Mouse (Mus musculus): Measurements from ENCODE around the gene Mob1a. TPM values are rescaled to one million over a fixed set of nuclear protein-coding genes. Genes with fewer than 3 reads are reported as not detected.
A peak's percentile ranks its signal among the peaks of the same experiment; 100 is the strongest.
"Not testable (repeated sequence)": the region's sequence is repeated elsewhere in the genome, so short reads cannot be mapped to it uniquely, and the experiment has no call there.

The Mob1a gene
- polyA plus RNA-seq, 1 experiment from 2014 or later, result 30.2 TPM

- ATAC-seq, result no peak
- H3K4me3 ChIP-seq (replicated peaks; ENCODE audit: low read length), result peak overlapping the region; percentile 69
- WGBS, result 8% methylated on average over 6 of the region's 6 CpGs
Measured at GRCm38 (mm10) chr6:83326394-83326736, 549 bp downstream of the Mob1a start.

GRCm38 (mm10) chr6:83326761-83327160, 945 bp downstream of the Mob1a start:
- Histone ChIP-seq H3K36me3 (ENCODE audit: control insufficient read depth, insufficient read depth) (peaks cover 11% of the 10 kb centered on the region), H3K9ac (replicated peaks; ENCODE audit: low read depth, low read length) (peak overlapping the region; percentile 96), H3K4me3 (replicated peaks; ENCODE audit: low read length) (peak overlapping the region; percentile 69), H3K4me2 (ENCODE audit: low read length) (peak overlapping the region; percentile 92), H3K9me3 (ENCODE audit: control insufficient read depth, low read length) (no peaks in the 10 kb centered on the region), H3K27me3 (replicated peaks; ENCODE audit: control insufficient read depth, insufficient read depth, low read length) (no peaks in the 10 kb centered on the region), H3K27ac (ENCODE audit: low read length) (no peak overlapping the region), H3K4me1 (replicated peaks; ENCODE audit: control insufficient read depth, insufficient read depth, low read length) (peaks cover 16% of the 10 kb centered on the region)
- ATAC-seq, result no peak
- 71% methylated on average over 6 of the region's 6 CpGs for WGBS

More at GRCm38 (mm10) chr6:83326394-83326736, 549 bp downstream of the Mob1a start:
- Histone ChIP-seq H3K36me3 (ENCODE audit: control insufficient read depth, insufficient read depth) (peaks cover 7% of the 10 kb centered on the region), H3K27me3 (replicated peaks; ENCODE audit: control insufficient read depth, insufficient read depth, low read length) (no peaks in the 10 kb centered on the region), H3K9ac (replicated peaks; ENCODE audit: low read depth, low read length) (peak overlapping the region; percentile 96), H3K9me3 (ENCODE audit: control insufficient read depth, low read length) (no peaks in the 10 kb centered on the region), H3K27ac (ENCODE audit: low read length) (peak overlapping the region; percentile 89), H3K4me2 (ENCODE audit: low read length) (peak overlapping the region; percentile 92), H3K4me1 (replicated peaks; ENCODE audit: control insufficient read depth, insufficient read depth, low read length) (peaks cover 16% of the 10 kb centered on the region)

- Histone ChIP-seq H3K4me1 (replicated peaks; ENCODE audit: control insufficient read depth, insufficient read depth, low read length) (peaks cover 16% of the 10 kb centered on the region), H3K27me3 (replicated peaks; ENCODE audit: control insufficient read depth, insufficient read depth, low read length) (no peaks in the 10 kb centered on the region), H3K4me3 (replicated peaks; ENCODE audit: low read length) (no peak overlapping the region), H3K4me2 (ENCODE audit: low read length) (no peak overlapping the region), H3K36me3 (ENCODE audit: control insufficient read depth, insufficient read depth) (peaks cover 16% of the 10 kb centered on the region), H3K9ac (replicated peaks; ENCODE audit: low read depth, low read length) (no peak overlapping the region), H3K27ac (ENCODE audit: low read length) (no peak overlapping the region), H3K9me3 (ENCODE audit: control insufficient read depth, low read length) (no peaks in the 10 kb centered on the region)
- no peak for ATAC-seq
- WGBS, result 96% methylated on average over 3 of the region's 3 CpGs
Measured at GRCm38 (mm10) chr6:83327591-83328190, 1.9 kb downstream of the Mob1a start.

- Histone ChIP-seq H3K4me1 (replicated peaks; ENCODE audit: control insufficient read depth, insufficient read depth, low read length) (no peaks in the 10 kb centered on the region), H3K36me3 (ENCODE audit: control insufficient read depth, insufficient read depth) (peaks cover 28% of the 10 kb centered on the region), H3K4me2 (ENCODE audit: low read length) (no peak overlapping the region), H3K4me3 (replicated peaks; ENCODE audit: low read length) (no peak overlapping the region), H3K9me3 (ENCODE audit: control insufficient read depth, low read length) (no peaks in the 10 kb centered on the region), H3K27me3 (replicated peaks; ENCODE audit: control insufficient read depth, insufficient read depth, low read length) (no peaks in the 10 kb centered on the region), H3K27ac (ENCODE audit: low read length) (no peak overlapping the region), H3K9ac (replicated peaks; ENCODE audit: low read depth, low read length) (no peak overlapping the region)
- WGBS, result 80% methylated on average over 3 of the region's 3 CpGs
- no peak for ATAC-seq
Measured at GRCm38 (mm10) chr6:83341387-83341786, 15.6 kb downstream of the Mob1a start.

GRCm38 (mm10) chr6:83342957-83343356, 17.1 kb downstream of the Mob1a start:
- no peak for ATAC-seq
- Histone ChIP-seq H3K4me3 (replicated peaks; ENCODE audit: low read length) (no peak overlapping the region), H3K9me3 (ENCODE audit: control insufficient read depth, low read length) (no peaks in the 10 kb centered on the region), H3K27ac (ENCODE audit: low read length) (no peak overlapping the region), H3K36me3 (ENCODE audit: control insufficient read depth, insufficient read depth) (peaks cover 28% of the 10 kb centered on the region), H3K27me3 (replicated peaks; ENCODE audit: control insufficient read depth, insufficient read depth, low read length) (no peaks in the 10 kb centered on the region), H3K4me1 (replicated peaks; ENCODE audit: control insufficient read depth, insufficient read depth, low read length) (no peaks in the 10 kb centered on the region), H3K4me2 (ENCODE audit: low read length) (no peak overlapping the region), H3K9ac (replicated peaks; ENCODE audit: low read depth, low read length) (no peak overlapping the region)
- 88% methylated on average over 2 of the region's 2 CpGs for WGBS

- ATAC-seq, result not testable (repeated sequence)
Measured at GRCm38 (mm10) chr6:83345285-83345684, 19.5 kb downstream of the Mob1a start.

GRCm38 (mm10) chr6:83347916-83348315, 22.1 kb downstream of the Mob1a start:
- Histone ChIP-seq H3K9me3 (ENCODE audit: control insufficient read depth, low read length) (no peaks in the 10 kb centered on the region), H3K27me3 (replicated peaks; ENCODE audit: control insufficient read depth, insufficient read depth, low read length) (no peaks in the 10 kb centered on the region), H3K4me3 (replicated peaks; ENCODE audit: low read length) (no peak overlapping the region), H3K4me2 (ENCODE audit: low read length) (no peak overlapping the region), H3K9ac (replicated peaks; ENCODE audit: low read depth, low read length) (no peak overlapping the region), H3K27ac (ENCODE audit: low read length) (no peak overlapping the region), H3K4me1 (replicated peaks; ENCODE audit: control insufficient read depth, insufficient read depth, low read length) (peaks cover 12% of the 10 kb centered on the region), H3K36me3 (ENCODE audit: control insufficient read depth, insufficient read depth) (0 out of 2 replicates have a peak, but pooled peaks cover under 1% of the 10 kb centered on the region)
- WGBS, result 92% methylated on average over 3 of the region's 3 CpGs
- ATAC-seq, result no peak

More at GRCm38 (mm10) chr6:83345285-83345684, 19.5 kb downstream of the Mob1a start:
- not testable (repeated sequence) for H3K9me3 ChIP-seq (ENCODE audit: control insufficient read depth, low read length); H3K4me3 ChIP-seq (replicated peaks; ENCODE audit: low read length); H3K4me2 ChIP-seq (ENCODE audit: low read length); H3K27me3 ChIP-seq (replicated peaks; ENCODE audit: control insufficient read depth, insufficient read depth, low read length); H3K27ac ChIP-seq (ENCODE audit: low read length); H3K9ac ChIP-seq (replicated peaks; ENCODE audit: low read depth, low read length)
- Histone ChIP-seq H3K36me3 (ENCODE audit: control insufficient read depth, insufficient read depth) (peaks cover 15% of the 10 kb centered on the region), H3K4me1 (replicated peaks; ENCODE audit: control insufficient read depth, insufficient read depth, low read length) (peaks cover 11% of the 10 kb centered on the region)
- WGBS, result 95% methylated on average over 8 of the region's 8 CpGs

- WGBS, result 31% methylated on average over 6 of the region's 6 CpGs
- ATAC-seq, result no peak; the same call in 1 of the 2 replicates
Measured at GRCm38 (mm10) chr6:83348873-83349272, 23.1 kb downstream of the Mob1a start, which contains the start of gene Bola3. Gene Bola3, plus strand, starts transcription at chr6:83349147.

GRCm38 (mm10) chr6:83349274-83349958, 23.6 kb downstream of the Mob1a start:
- Histone ChIP-seq H3K9me3 (ENCODE audit: control insufficient read depth, low read length) (no peaks in the 10 kb centered on the region), H3K27ac (ENCODE audit: low read length) (peak overlapping the region; percentile 18; the same call in 1 of the 2 replicates), H3K4me3 (replicated peaks; ENCODE audit: low read length) (peak overlapping the region; percentile 91), H3K27me3 (replicated peaks; ENCODE audit: control insufficient read depth, insufficient read depth, low read length) (no peaks in the 10 kb centered on the region), H3K4me1 (replicated peaks; ENCODE audit: control insufficient read depth, insufficient read depth, low read length) (peaks cover 12% of the 10 kb centered on the region), H3K4me2 (ENCODE audit: low read length) (peak overlapping the region; percentile 87), H3K9ac (replicated peaks; ENCODE audit: low read depth, low read length) (peak overlapping the region; percentile 98), H3K36me3 (ENCODE audit: control insufficient read depth, insufficient read depth) (peaks cover 3% of the 10 kb centered on the region; the same call in 1 of the 2 replicates)
- ATAC-seq, result peak; percentile 96
- WGBS, result under 1% methylated on average over 50 of the region's 53 CpGs

More at GRCm38 (mm10) chr6:83348873-83349272, 23.1 kb downstream of the Mob1a start, which contains the start of gene Bola3:
- no peaks in the 10 kb centered on the region for H3K36me3 ChIP-seq (ENCODE audit: control insufficient read depth, insufficient read depth)
- H3K4me2 ChIP-seq (ENCODE audit: low read length), result peak within 1 kb of the TSS; percentile 87
- peak within 1 kb of the TSS; percentile 98 for H3K9ac ChIP-seq (replicated peaks; ENCODE audit: low read depth, low read length)
- peak within 1 kb of the TSS; percentile 18; the same call in 1 of the 2 replicates for H3K27ac ChIP-seq (ENCODE audit: low read length)
- no peaks in the 10 kb centered on the region for H3K9me3 ChIP-seq (ENCODE audit: control insufficient read depth, low read length)
- no peaks in the 10 kb centered on the region for H3K27me3 ChIP-seq (replicated peaks; ENCODE audit: control insufficient read depth, insufficient read depth, low read length)
- H3K4me1 ChIP-seq (replicated peaks; ENCODE audit: control insufficient read depth, insufficient read depth, low read length), result peaks cover 12% of the 10 kb centered on the region
- H3K4me3 ChIP-seq (replicated peaks; ENCODE audit: low read length), result peak within 1 kb of the TSS; percentile 91
